Mouse (Mus musculus) megakaryocyte, embryonic 14.5 days (primary cell): Measurements from ENCODE around the gene Jmjd4. TPM values are rescaled to one million over a fixed set of nuclear protein-coding genes. Genes with fewer than 3 reads are reported as not detected.

Source experiments
- H3K27me3 ChIP-seq: replicated peaks from 2 replicates; pipeline ENCODE3; 2012; ENCODE audit warnings: inconsistent platforms
- H3K36me3 ChIP-seq: replicated peaks from 2 replicates; pipeline ENCODE3; 2012; ENCODE audit warnings: low read length, inconsistent platforms, mixed read lengths
- H3K4me1 ChIP-seq: 2 replicates; pipeline ENCODE4 v1.6.1; 2012; ENCODE audit warnings: inconsistent platforms
- H3K4me3 ChIP-seq: replicated peaks from 2 replicates; pipeline ENCODE3; 2012; ENCODE audit warnings: moderate library complexity, mild to moderate bottlenecking, inconsistent platforms
- H3K9me3 ChIP-seq: 2 replicates; pipeline ENCODE4 v1.6.1; 2012; ENCODE audit warnings: inconsistent platforms
- FLI1 ChIP-seq: IDR thresholded peaks from 2 replicates; pipeline ENCODE4 v1.6.1; 2012; ENCODE audit warnings: low read length, inconsistent platforms, mixed read lengths
- GATA1 ChIP-seq: IDR thresholded peaks from 3 replicates; pipeline ENCODE4 v1.6.1; 2012; ENCODE audit warnings: mixed read lengths, low read length, inconsistent platforms, borderline replicate concordance
- polyA plus RNA-seq: library from polyadenylated mRNA; stranded (reverse); fragments of >175 nt; gene quantifications from 2 replicates; pipeline ENCODE4 v1.2.3, GENCODE M21; 2012; ENCODE audit warnings: low replicate concordance; ENCODE audit not compliant: insufficient read depth

Jmjd4 gene
- polyA plus RNA-seq, 1 experiment, result 2.6 TPM

DNA sequence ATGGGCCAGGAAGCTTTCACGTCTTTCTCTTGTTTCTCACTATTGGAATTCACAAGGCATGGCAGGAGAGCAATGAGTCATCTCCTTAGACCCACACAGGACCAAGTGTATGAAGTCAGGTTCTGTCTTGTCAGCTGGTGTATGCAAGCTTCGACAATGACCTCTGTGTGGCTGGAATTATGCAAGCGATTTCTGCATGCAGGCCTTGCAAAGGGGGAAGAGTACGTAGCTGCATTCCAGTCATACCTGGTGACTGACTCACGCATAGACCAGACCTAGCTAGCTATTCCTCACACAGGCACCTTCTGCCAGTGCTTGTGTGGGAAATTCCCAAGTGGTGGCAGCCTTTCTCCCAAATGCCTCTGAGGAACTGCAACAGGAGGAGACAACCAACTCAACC lies 9.1 kb downstream of the Jmjd4 start:
- TF ChIP-seq FLI1, result no peak
- no peak for TF ChIP-seq GATA1
- Histone ChIP-seq H3K9me3 (peaks cover 21% of the 10 kb centered on the region), H3K4me1 (0 out of 2 replicates have a peak, but pooled peaks cover 3% of the 10 kb centered on the region), H3K4me3 (no peak overlapping the region), H3K36me3 (peaks cover 72% of the 10 kb centered on the region), H3K27me3 (peaks cover 2% of the 10 kb centered on the region)

DNA sequence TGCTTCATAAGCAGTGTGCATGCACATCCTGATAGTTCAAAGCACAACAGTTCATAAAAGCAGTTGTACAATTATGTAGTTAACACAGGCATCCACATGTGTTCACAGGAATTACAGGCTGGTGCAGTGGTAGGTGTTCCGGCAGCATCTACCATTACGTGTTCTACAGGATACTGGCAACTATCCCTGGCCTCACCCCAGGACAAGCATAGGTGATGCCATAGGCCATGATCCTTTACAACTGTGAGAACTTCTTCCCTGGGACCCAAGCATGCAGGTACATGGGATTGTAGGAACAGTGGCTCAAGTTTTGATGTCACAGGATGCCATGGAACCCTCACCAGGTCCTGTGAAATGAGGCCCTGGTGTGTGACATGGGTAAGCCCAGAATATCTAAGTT lies 10.6 kb downstream of the Jmjd4 start:
- Histone ChIP-seq H3K9me3 (peaks cover 29% of the 10 kb centered on the region), H3K4me1 (0 out of 2 replicates have a peak, but pooled peaks cover 3% of the 10 kb centered on the region), H3K4me3 (no peak overlapping the region), H3K27me3 (peaks cover 2% of the 10 kb centered on the region), H3K36me3 (peaks cover 66% of the 10 kb centered on the region)
- TF ChIP-seq FLI1 (no peak), GATA1 (no peak)

DNA sequence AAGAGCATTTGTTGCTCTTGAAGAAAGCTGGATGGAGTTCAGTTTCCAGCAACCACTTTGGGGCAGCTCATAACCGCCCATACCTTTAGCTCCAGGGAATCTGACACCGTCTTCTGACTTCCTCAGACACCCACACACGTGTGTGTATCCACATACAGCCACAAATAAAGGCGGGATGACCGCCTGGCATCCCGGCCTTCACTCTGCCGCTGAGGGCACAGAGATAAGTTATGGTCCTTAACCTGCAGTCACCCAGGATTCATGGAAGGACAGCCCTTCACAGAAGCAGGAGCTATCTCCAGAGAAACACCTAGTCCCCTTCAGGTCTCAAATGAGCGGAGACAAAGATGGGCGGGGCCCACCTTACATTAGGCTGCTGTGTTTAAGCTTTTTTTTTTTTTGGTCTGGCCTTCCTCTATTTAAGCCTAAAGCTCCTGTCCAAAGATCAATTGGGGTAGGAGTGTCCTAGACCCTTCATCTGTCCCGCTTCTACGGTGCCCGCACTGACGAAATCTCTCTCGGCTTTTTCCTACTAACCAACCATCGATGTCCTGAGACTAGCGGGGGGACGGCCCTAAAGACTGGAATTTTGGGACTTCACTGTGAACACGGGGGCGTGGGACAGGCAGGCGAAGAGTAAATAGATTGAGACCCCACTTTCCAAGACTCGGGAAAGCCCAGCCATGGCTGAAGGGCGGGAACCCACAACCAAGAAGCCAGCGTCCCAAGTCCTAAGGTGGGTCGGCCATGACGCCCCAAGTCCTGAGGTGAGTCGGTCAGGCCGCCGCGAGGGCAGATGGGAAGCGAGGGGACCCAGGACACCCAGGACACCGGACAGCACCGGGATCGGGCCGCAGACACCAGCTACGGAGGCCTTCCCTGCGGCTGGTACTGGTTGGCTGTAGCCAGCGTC lies 21.8 kb downstream of the Jmjd4 start:
- peak overlapping the region; percentile 96 for H3K4me3 ChIP-seq
- H3K4me1 ChIP-seq, result peaks cover 14% of the 10 kb centered on the region
- H3K36me3 ChIP-seq, result no peaks in the 10 kb centered on the region
- no peaks in the 10 kb centered on the region for H3K9me3 ChIP-seq
- H3K27me3 ChIP-seq, result peaks cover 29% of the 10 kb centered on the region
- TF ChIP-seq GATA1 (no peak), FLI1 (no peak)

DNA sequence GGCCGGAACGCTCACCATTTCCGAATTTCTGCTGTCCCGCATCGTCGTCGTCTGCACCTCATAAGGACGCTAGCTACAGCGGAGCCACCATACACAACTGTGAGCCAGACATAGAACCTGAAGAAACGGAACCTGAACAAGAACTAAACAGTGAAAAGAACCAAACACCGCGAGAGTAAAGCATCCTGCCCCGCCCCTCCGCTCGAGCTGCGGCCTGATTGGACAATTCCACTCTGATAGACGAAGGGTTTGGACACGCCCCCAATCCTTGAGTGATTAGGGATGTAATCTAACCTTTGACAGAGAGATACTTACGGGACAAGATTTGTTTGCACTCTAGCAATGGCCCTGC lies 22.5 kb downstream of the Jmjd4 start, which contains the start of gene Zfp867:
Gene Zfp867 (minus strand): TSS at position 149 of the 352 bp plus-strand sequence.
- H3K36me3 ChIP-seq, result no peaks in the 10 kb centered on the region
- peaks cover 33% of the 10 kb centered on the region for H3K27me3 ChIP-seq
- peak within 1 kb of the TSS; percentile 96 for H3K4me3 ChIP-seq
- no peak for TF ChIP-seq GATA1
- TF ChIP-seq FLI1, result no peak
- no peaks in the 10 kb centered on the region for H3K9me3 ChIP-seq
- H3K4me1 ChIP-seq, result peaks cover 14% of the 10 kb centered on the region

DNA sequence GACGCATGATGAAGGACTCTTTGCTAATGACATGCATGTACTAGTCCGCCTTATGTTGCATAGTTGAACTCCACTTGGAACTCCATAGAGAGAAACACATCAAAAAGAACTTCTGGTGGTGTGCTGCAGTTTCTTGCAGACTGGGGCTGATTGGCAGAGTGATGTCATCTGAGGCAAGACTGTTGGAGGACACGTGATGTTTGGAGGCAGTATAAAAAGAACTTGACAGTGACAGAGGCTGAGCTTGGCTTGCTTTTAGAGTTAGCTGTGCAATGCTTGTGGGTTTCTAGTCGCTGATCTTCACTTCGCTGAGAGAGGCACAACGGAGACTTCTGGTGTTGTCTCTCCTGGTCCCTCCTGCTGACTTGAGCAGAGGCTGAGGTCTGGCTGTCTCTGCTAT lies 27.4 kb downstream of the Jmjd4 start:
- peaks cover 6% of the 10 kb centered on the region for H3K9me3 ChIP-seq
- peaks cover 3% of the 10 kb centered on the region for H3K4me1 ChIP-seq
- no peaks in the 10 kb centered on the region for H3K36me3 ChIP-seq
- TF ChIP-seq GATA1 (no peak), FLI1 (no peak)
- H3K27me3 ChIP-seq, result peaks cover 50% of the 10 kb centered on the region
- no peak overlapping the region for H3K4me3 ChIP-seq

DNA sequence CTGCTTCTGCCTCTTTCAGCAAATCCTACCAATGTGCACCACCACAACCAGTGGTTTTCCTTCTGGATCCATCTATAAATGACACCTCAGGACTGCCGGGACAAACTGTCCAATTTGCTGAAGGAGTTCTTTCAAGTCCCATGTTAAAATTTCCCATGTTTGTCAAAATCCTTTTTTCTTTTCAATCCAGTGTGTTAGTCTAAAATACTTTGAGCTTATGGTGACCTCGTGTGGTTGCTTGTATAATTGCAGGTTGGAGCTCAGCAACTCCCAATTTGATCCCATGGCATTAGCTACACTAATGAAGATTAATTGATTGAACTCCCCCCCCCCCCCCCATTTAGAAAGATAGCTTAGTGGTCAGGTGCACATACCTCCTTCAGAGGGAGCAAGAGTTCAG lies 33.4 kb downstream of the Jmjd4 start:
- Histone ChIP-seq H3K9me3 (peaks cover 6% of the 10 kb centered on the region), H3K4me1 (no peaks in the 10 kb centered on the region)

GRCm38 (mm10) chr11:59485641-59486040 lies 35.8 kb downstream of the Jmjd4 start:
- TF ChIP-seq FLI1 (no peak), GATA1 (no peak)
- Histone ChIP-seq H3K9me3 (peaks cover 1% of the 10 kb centered on the region; the same call in 1 of the 2 replicates), H3K36me3 (peaks cover 46% of the 10 kb centered on the region), H3K27me3 (peaks cover 13% of the 10 kb centered on the region), H3K4me1 (no peaks in the 10 kb centered on the region), H3K4me3 (no peak overlapping the region)

More for the DNA sequence above, 33.4 kb downstream of the Jmjd4 start:
- TF ChIP-seq GATA1 (no peak), FLI1 (no peak)
- peaks cover 26% of the 10 kb centered on the region for H3K36me3 ChIP-seq
- no peak overlapping the region for H3K4me3 ChIP-seq
- H3K27me3 ChIP-seq, result peaks cover 25% of the 10 kb centered on the region

GRCm38 (mm10) chr11:59486222-59486621 lies 36.4 kb downstream of the Jmjd4 start:
- no peak overlapping the region for H3K4me3 ChIP-seq
- peaks cover 8% of the 10 kb centered on the region for H3K27me3 ChIP-seq
- no peaks in the 10 kb centered on the region for H3K9me3 ChIP-seq
- no peak for TF ChIP-seq FLI1
- no peak for TF ChIP-seq GATA1
- peaks cover 52% of the 10 kb centered on the region for H3K36me3 ChIP-seq
- H3K4me1 ChIP-seq, result no peaks in the 10 kb centered on the region

- Histone ChIP-seq H3K4me1 (peaks cover 21% of the 10 kb centered on the region), H3K4me3 (no peak overlapping the region), H3K9me3 (peaks cover 3% of the 10 kb centered on the region; the same call in 1 of the 2 replicates), H3K36me3 (peaks cover 99% of the 10 kb centered on the region), H3K27me3 (no peaks in the 10 kb centered on the region)
- no peak for TF ChIP-seq GATA1
- no peak for TF ChIP-seq FLI1
Observed at GRCm38 (mm10) chr11:59496672-59497310, 46.9 kb downstream of the Jmjd4 start.

DNA sequence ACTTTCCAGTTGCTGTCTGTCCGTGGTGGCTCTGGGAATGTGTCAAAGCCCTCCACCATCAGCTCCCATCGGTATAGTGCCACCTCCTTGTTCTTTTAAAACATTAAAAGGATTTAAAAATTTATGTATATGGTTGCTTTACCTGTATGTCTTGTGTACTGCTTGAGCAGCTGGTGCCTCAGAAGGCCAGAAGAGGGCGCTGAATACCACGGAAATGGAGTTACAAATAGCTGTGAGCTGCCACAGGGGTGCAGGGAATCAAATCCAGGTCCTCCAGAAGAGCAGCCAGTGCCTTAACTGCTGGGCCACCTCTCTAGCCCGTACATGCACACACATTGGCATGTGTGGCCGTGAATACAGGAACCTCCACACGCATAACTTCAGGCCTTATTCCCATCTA lies 47.9 kb downstream of the Jmjd4 start:
- H3K9me3 ChIP-seq, result peaks cover 3% of the 10 kb centered on the region; the same call in 1 of the 2 replicates
- peaks cover 21% of the 10 kb centered on the region for H3K4me1 ChIP-seq
- TF ChIP-seq GATA1 (no peak), FLI1 (no peak)
- H3K36me3 ChIP-seq, result peaks cover 99% of the 10 kb centered on the region
- H3K4me3 ChIP-seq, result no peak overlapping the region
- no peaks in the 10 kb centered on the region for H3K27me3 ChIP-seq
